In the genomic region with DNA sequence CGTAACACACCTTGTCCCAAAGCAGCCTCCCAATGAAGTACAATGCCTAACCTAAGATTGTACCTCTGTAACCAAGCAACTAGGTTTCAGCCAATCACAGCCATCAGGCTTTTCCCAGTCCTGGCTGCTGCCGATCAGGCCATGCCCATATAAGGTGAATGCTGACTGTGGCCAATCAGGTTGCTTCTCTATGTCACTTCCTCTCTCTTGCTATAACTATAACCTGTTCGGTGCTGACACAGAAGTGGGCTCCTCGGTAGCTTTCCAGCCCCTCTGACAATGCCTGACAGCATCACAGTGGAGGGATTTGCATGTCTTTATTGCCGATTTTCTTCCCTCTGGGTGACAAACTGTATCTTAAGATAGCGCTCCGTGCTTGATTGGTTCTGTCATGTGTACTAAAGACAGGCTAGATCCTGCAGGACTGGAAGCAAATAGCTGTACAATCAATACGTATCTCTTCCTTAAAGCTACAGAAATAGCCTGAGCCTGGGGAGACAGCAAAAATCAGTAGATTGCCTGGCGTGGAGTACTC, we compare ENCODE assay signal across 8 mouse cellular contexts.
DNase-seq lines count a peak whose midpoint lies in the region; ATAC-seq lines count a peak whose summit lies in the region.

No protein-coding gene starts in this region.

- DNase-seq in ovary, adult 18-20 months (ENCODE audit: low spot score), result peak; percentile 16
- DNase-seq in ovary, postnatal 10 days (ENCODE audit: low spot score), result no peak
- peak; percentile 28 for DNase-seq in hindbrain, embryonic 10.5 days (ENCODE audit: low spot score)
- DNase-seq in layer of hippocampus, adult 9-11 months, result peak; percentile 94
- DNase-seq in thymus, postnatal 10 days (ENCODE audit: low spot score in 2 of 2), result no peak

- peak overlapping the region; percentile 92 for H3K27ac ChIP-seq in forebrain, embryonic 16.5 days (ENCODE audit: low read length)
- H3K27ac ChIP-seq in hindbrain, embryonic 10.5 days, result peak overlapping the region; percentile 75
- peak overlapping the region; percentile 60 for H3K27ac ChIP-seq in stomach, embryonic 16.5 days (ENCODE audit: low read length)

- peak overlapping the region; percentile 49 for H3K9ac ChIP-seq in forebrain, embryonic 16.5 days (replicated peaks; ENCODE audit: low read depth, low read length)
- H3K9ac ChIP-seq in stomach, embryonic 16.5 days (ENCODE audit: low read length), result no peak overlapping the region

- H3K4me3 ChIP-seq in forebrain, embryonic 16.5 days (replicated peaks; ENCODE audit: low read length), result peak overlapping the region; percentile 43
- H3K4me3 ChIP-seq in hindbrain, embryonic 10.5 days, result no peak overlapping the region
- H3K4me3 ChIP-seq in stomach, embryonic 16.5 days (replicated peaks; ENCODE audit: low read length), result peak overlapping the region; percentile 24

- WGBS in forebrain, embryonic 16.5 days, result 38% methylated on average over 9 of the region's 9 CpGs
- WGBS in hindbrain, embryonic 10.5 days, result 74% methylated on average over 9 of the region's 9 CpGs
- 55% methylated on average over 9 of the region's 9 CpGs for WGBS in stomach, embryonic 16.5 days

- no peaks in the 10 kb centered on the region for H3K27me3 ChIP-seq in forebrain, embryonic 16.5 days (replicated peaks; ENCODE audit: control insufficient read depth, insufficient read depth, low read length)
- no peaks in the 10 kb centered on the region; the same call in 1 of the 2 replicates for H3K27me3 ChIP-seq in hindbrain, embryonic 10.5 days (ENCODE audit: insufficient read depth, poor library complexity, severe bottlenecking)
- H3K27me3 ChIP-seq in stomach, embryonic 16.5 days (ENCODE audit: control insufficient read depth, insufficient read depth, low read length), result no peaks in the 10 kb centered on the region

- H3K4me2 ChIP-seq in forebrain, embryonic 16.5 days (ENCODE audit: low read length), result peak overlapping the region; percentile 55
- peak overlapping the region; percentile 40 for H3K4me2 ChIP-seq in stomach, embryonic 16.5 days (ENCODE audit: low read depth, low read length)

- peaks cover 3% of the 10 kb centered on the region for H3K4me1 ChIP-seq in forebrain, embryonic 16.5 days (replicated peaks; ENCODE audit: control insufficient read depth, insufficient read depth, low read length)
- H3K4me1 ChIP-seq in hindbrain, embryonic 10.5 days (replicated peaks), result peaks cover 17% of the 10 kb centered on the region
- H3K4me1 ChIP-seq in stomach, embryonic 16.5 days (ENCODE audit: control insufficient read depth, insufficient read depth, low read length), result peaks cover under 1% of the 10 kb centered on the region; the same call in 1 of the 2 replicates

- ATAC-seq in forebrain, embryonic 16.5 days, result peak; percentile 99
- peak; percentile 55 for ATAC-seq in megakaryocyte progenitor cell, adult 5-6 weeks (replicated peaks; ENCODE audit: poor library complexity)
- peak; percentile 90 for ATAC-seq in stomach, embryonic 16.5 days (ENCODE audit: insufficient read depth, low FRiP score)

- H3K36me3 ChIP-seq in forebrain, embryonic 16.5 days (ENCODE audit: control insufficient read depth, insufficient read depth), result no peaks in the 10 kb centered on the region
- no peaks in the 10 kb centered on the region for H3K36me3 ChIP-seq in hindbrain, embryonic 10.5 days
- no peaks in the 10 kb centered on the region for H3K36me3 ChIP-seq in stomach, embryonic 16.5 days (ENCODE audit: control insufficient read depth, insufficient read depth, low read length)

- H3K9me3 ChIP-seq in forebrain, embryonic 16.5 days (ENCODE audit: control insufficient read depth, low read length), result no peaks in the 10 kb centered on the region
- no peaks in the 10 kb centered on the region for H3K9me3 ChIP-seq in hindbrain, embryonic 10.5 days
- no peaks in the 10 kb centered on the region for H3K9me3 ChIP-seq in stomach, embryonic 16.5 days (replicated peaks; ENCODE audit: control insufficient read depth, low read length)

Comparison
In these comparisons a context has a peak if more than half of its experiments do, and no peak if none do; other contexts are left out.
1. DNase-seq: peak in ovary, adult 18-20 months (single experiment), hindbrain, embryonic 10.5 days (single experiment) and layer of hippocampus, adult 9-11 months (single experiment); none in ovary, postnatal 10 days (single experiment) and thymus, postnatal 10 days (0 of 2).
2. Peak in every context shown above with its lines, with median percentiles within 50 percentile points of each other: ATAC-seq and H3K27ac ChIP-seq.